8 mouse cellular contexts compared by ENCODE assay signal in the genomic region with DNA sequence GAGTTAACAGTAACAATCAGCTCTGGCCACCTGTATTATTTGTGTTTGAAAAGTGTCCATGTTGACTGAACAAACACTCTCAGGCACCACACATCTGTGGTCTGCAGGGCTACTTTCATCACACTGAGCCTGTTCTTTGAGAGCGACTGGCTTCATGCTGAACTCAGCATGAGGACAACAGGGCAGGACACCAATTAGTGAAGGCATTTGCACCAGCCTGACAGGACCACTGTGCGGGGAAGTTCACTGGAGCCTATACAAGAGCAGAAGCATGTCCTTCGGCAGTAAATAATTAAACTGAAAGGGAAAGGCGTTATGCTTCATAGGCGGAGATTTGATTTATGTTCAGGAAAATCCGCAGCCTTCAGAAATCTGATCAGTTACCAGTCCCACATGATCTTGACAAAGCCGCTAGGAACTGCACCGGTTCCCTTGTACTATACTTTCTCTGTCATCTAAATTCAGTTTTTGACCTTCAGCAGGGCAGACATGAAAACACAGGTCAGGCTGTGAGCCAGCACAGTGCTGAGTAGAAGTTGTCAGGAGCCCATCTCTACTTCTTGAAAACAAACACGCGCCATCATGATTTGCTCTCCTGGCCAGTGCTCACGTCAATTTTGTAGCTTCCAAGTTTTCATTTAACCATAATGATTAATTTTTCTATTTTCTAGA.
DNase-seq lines count a peak whose midpoint lies in the region; ATAC-seq lines count a peak whose summit lies in the region.

No protein-coding gene starts in this region.

- no peak overlapping the region for H3K27ac ChIP-seq in forebrain, embryonic 10.5 days
- no peak overlapping the region for H3K27ac ChIP-seq in forebrain, embryonic 16.5 days (ENCODE audit: low read length)

- H3K4me1 ChIP-seq in forebrain, embryonic 10.5 days = peaks cover 23% of the 10 kb centered on the region
- no peaks in the 10 kb centered on the region for H3K4me1 ChIP-seq in forebrain, embryonic 16.5 days (replicated peaks; ENCODE audit: control insufficient read depth, insufficient read depth, low read length)

- no peaks in the 10 kb centered on the region for H3K36me3 ChIP-seq in forebrain, embryonic 10.5 days (replicated peaks)
- no peaks in the 10 kb centered on the region for H3K36me3 ChIP-seq in forebrain, embryonic 16.5 days (ENCODE audit: control insufficient read depth, insufficient read depth)

- no peak overlapping the region for H3K4me2 ChIP-seq in forebrain, embryonic 16.5 days (ENCODE audit: low read length)

- H3K4me3 ChIP-seq in forebrain, embryonic 10.5 days = no peak overlapping the region
- H3K4me3 ChIP-seq in forebrain, embryonic 16.5 days (replicated peaks; ENCODE audit: low read length) = no peak overlapping the region

- no peak overlapping the region for H3K9ac ChIP-seq in forebrain, embryonic 16.5 days (replicated peaks; ENCODE audit: low read depth, low read length)

- WGBS in forebrain, embryonic 10.5 days = 61% methylated on average over 11 of the region's 11 CpGs
- 45% methylated on average over 11 of the region's 11 CpGs for WGBS in forebrain, embryonic 16.5 days

- H3K27me3 ChIP-seq in forebrain, embryonic 10.5 days (ENCODE audit: poor library complexity, severe bottlenecking) = peaks cover 13% of the 10 kb centered on the region; the same call in 1 of the 2 replicates
- no peaks in the 10 kb centered on the region for H3K27me3 ChIP-seq in forebrain, embryonic 16.5 days (replicated peaks; ENCODE audit: control insufficient read depth, insufficient read depth, low read length)

- peak; percentile 16 for DNase-seq in forebrain, embryonic 10.5 days (ENCODE audit: extremely low spot score, low spot score)
- DNase-seq in brain, adult 2 months (ENCODE audit: low read depth, low spot score) = peak; percentile 21
- DNase-seq in kidney, adult 18-20 months = peak; percentile 7
- DNase-seq in mesoderm, embryonic 11.5 days (ENCODE audit: low read depth, low spot score) = peak; percentile 58
- no peak for DNase-seq in testis, postnatal 10 days (ENCODE audit: low spot score)
- no peak for DNase-seq in layer of hippocampus, adult 18-20 months (ENCODE audit: low spot score in 2 of 2)
- DNase-seq in urinary bladder, adult 18-20 months (ENCODE audit: low spot score in 2 of 2) = no peak

- no peak for ATAC-seq in forebrain, embryonic 16.5 days

- H3K9me3 ChIP-seq in forebrain, embryonic 10.5 days = no peaks in the 10 kb centered on the region
- no peaks in the 10 kb centered on the region for H3K9me3 ChIP-seq in forebrain, embryonic 16.5 days (ENCODE audit: control insufficient read depth, low read length)

Comparison
In these comparisons a context has a peak if more than half of its experiments do, and no peak if none do; other contexts are left out.
1. DNase-seq: peak in forebrain, embryonic 10.5 days (single experiment), brain, adult 2 months (single experiment), kidney, adult 18-20 months (single experiment) and mesoderm, embryonic 11.5 days (single experiment); none in testis, postnatal 10 days (single experiment), layer of hippocampus, adult 18-20 months (0 of 2) and urinary bladder, adult 18-20 months (0 of 2).